Mouse (Mus musculus): ENCODE measurements around the gene Mill1. TPM values are rescaled to one million over a fixed set of nuclear protein-coding genes. Genes with fewer than 3 reads are reported as not detected.

The Mill1 gene
- total and polyA plus RNA-seq, 2 experiments from 2014 or later, result not detected

DNA sequence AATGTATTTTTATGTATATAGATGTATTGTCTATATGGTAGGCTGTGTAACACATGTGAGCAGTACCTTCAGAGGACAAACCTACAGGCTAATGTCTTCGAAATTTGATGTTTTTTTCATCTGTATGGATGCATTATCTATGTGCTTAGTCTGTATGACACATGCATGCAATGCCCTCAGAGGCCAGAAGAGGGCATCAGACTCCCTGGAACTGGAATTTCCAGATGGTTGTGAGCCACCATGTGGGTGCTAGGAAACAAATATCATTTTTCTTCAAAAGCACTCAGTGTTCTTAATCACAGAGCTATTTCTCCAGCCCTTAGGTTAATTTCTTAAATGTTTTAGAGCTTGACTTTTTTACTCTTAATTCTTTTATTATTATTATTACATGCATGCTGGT is 15.1 kb downstream of the Mill1 start:
- H3K27me3 ChIP-seq (ENCODE audit: insufficient read depth, low read length), result no peaks in the 10 kb centered on the region
- H3K9ac ChIP-seq (replicated peaks; ENCODE audit: low read length, poor library complexity, severe bottlenecking), result no peak overlapping the region
- peaks cover 49% of the 10 kb centered on the region for H3K9me3 ChIP-seq (ENCODE audit: low read length)
- 35% methylated on average over 1 of the region's 1 CpGs for WGBS
- no peak for TF ChIP-seq CTCF (IDR thresholded peaks at IDR 0.05)
- DNase-seq (ENCODE audit: low spot score) (no peak), ATAC-seq (ENCODE audit: low FRiP score) (no peak)
- H3K4me2 ChIP-seq (ENCODE audit: low read depth, low read length, poor library complexity, severe bottlenecking), result no peak overlapping the region
- H3K4me1 ChIP-seq (ENCODE audit: insufficient read depth, low read length), result no peaks in the 10 kb centered on the region
- H3K27ac ChIP-seq (ENCODE audit: low read depth, low read length), result no peak overlapping the region
- H3K4me3 ChIP-seq (ENCODE audit: low read depth, low read length), result no peak overlapping the region
- no peaks in the 10 kb centered on the region for H3K36me3 ChIP-seq (ENCODE audit: insufficient read depth, low read length)

DNA sequence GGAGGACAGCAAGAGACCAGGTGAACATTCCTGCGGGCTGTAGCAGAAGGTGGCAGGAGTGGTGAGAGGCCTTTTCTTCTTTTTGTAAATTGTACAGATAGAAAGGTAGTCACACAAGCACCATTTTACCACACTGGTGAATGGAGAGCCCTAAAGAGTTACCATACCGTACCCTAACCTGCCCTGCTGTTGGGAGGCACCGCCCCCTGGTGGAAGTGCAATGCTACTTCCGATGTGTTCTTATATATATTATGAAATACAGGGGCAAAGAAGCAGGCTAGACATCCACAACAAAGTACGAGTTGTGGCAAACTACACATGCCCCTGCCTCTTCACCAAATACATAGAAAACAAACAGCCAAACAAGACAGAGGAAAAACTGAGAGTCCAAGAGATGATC is 19.9 kb downstream of the Mill1 start:
- no peaks in the 10 kb centered on the region for H3K27me3 ChIP-seq (ENCODE audit: insufficient read depth, low read length)
- 65% methylated on average over 5 of the region's 5 CpGs for WGBS
- H3K9me3 ChIP-seq (ENCODE audit: low read length), result peaks cover 46% of the 10 kb centered on the region
- no peak for TF ChIP-seq CTCF (IDR thresholded peaks at IDR 0.05)
- H3K27ac ChIP-seq (ENCODE audit: low read depth, low read length), result no peak overlapping the region
- ATAC-seq (ENCODE audit: low FRiP score), result no peak
- DNase-seq (ENCODE audit: low spot score), result no peak
- H3K4me1 ChIP-seq (ENCODE audit: insufficient read depth, low read length), result no peaks in the 10 kb centered on the region
- no peak overlapping the region for H3K9ac ChIP-seq (replicated peaks; ENCODE audit: low read length, poor library complexity, severe bottlenecking)
- no peak overlapping the region for H3K4me3 ChIP-seq (ENCODE audit: low read depth, low read length)
- H3K36me3 ChIP-seq (ENCODE audit: insufficient read depth, low read length), result no peaks in the 10 kb centered on the region
- H3K4me2 ChIP-seq (ENCODE audit: low read depth, low read length, poor library complexity, severe bottlenecking), result no peak overlapping the region

Other genes starting within 250 kb of the Mill1 start
- not detected in 2 replicates for gene Ceacam13, start 235.5 kb upstream of the Mill1 start, total RNA-seq (2014; rRNA removed)
- gene Ceacam13, start 235.5 kb upstream of the Mill1 start, polyA plus RNA-seq (2015; fragmentation: Nextera tagmentation; extraction: Ambion mirVana), result not detected in 2 replicates
- not detected in 2 replicates for gene Ceacam12, start 179.4 kb upstream of the Mill1 start, total RNA-seq (2014; rRNA removed)
- gene Ceacam12, start 179.4 kb upstream of the Mill1 start, polyA plus RNA-seq (2015; fragmentation: Nextera tagmentation; extraction: Ambion mirVana), result not detected in 2 replicates
- gene Igfl3, start 68.9 kb upstream of the Mill1 start, total RNA-seq (2014; rRNA removed), result not detected in 2 replicates
- not detected in 2 replicates for gene Igfl3, start 68.9 kb upstream of the Mill1 start, polyA plus RNA-seq (2015; fragmentation: Nextera tagmentation; extraction: Ambion mirVana)
- not detected in 2 replicates for gene Psg18, start 109.7 kb downstream of the Mill1 start, total RNA-seq (2014; rRNA removed)
- not detected in 2 replicates for gene Psg18, start 109.7 kb downstream of the Mill1 start, polyA plus RNA-seq (2015; fragmentation: Nextera tagmentation; extraction: Ambion mirVana)
- not detected in 2 replicates for gene Psg28, start 186.7 kb downstream of the Mill1 start, total RNA-seq (2014; rRNA removed)
- not detected in 2 replicates for gene Psg28, start 186.7 kb downstream of the Mill1 start, polyA plus RNA-seq (2015; fragmentation: Nextera tagmentation; extraction: Ambion mirVana)
- gene Psg26, start 238.8 kb downstream of the Mill1 start, total RNA-seq (2014; rRNA removed), result not detected in 2 replicates
- not detected in 2 replicates for gene Psg26, start 238.8 kb downstream of the Mill1 start, polyA plus RNA-seq (2015; fragmentation: Nextera tagmentation; extraction: Ambion mirVana)